Mouse (Mus musculus) liver, embryonic 14.5 days (tissue): ENCODE results near the gene Zbed6.
"Not testable (repeated sequence)": the region's sequence is repeated elsewhere in the genome, so short reads cannot be mapped to it uniquely, and the experiment has no call there.

Experiments
- CTCF ChIP-seq: IDR thresholded peaks from 2 replicates; pipeline ENCODE4 v1.5.1; 2016; ENCODE audit warnings: antibody characterized with exemption, low read depth, control low read depth
- EP300 ChIP-seq: IDR thresholded peaks from 2 replicates; pipeline ENCODE4 v1.6.1; 2016; ENCODE audit warnings: antibody characterized with exemption, low read depth

DNA sequence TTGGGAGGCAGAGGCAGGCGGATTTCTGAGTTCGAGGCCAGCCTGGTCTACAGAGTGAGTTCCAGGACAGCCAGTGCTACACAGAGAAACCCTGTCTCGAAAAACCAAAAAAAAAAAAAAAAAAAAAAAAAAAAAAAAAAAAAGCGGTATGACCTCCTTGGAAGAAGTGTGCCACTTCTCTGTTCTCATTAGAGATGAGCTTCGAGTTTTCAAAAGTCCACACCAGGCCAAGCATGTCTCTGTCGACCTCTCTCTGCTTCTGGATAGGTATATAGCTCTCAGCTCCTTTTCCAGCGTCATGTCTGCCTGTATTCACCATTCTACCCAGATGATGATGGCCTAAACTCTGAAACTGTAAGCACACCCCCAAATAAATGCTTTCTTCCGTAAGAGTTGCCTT lies 5.0 kb upstream of the Zbed6 start:
- TF ChIP-seq CTCF, EP300: not testable (repeated sequence)
